Mouse (Mus musculus) kidney, adult 8-10 months (tissue): ENCODE data around the gene Tbx3.
A peak's percentile ranks its signal among the peaks of the same experiment; 100 is the strongest.

Experiments used
- DNase-seq, 2 experiments: peaks; one replicate each; pipeline ENCODE4 v3.0.0; 2022

Tbx3 gene

GRCm38 (mm10) chr5:119681011-119681832, 10.8 kb downstream of the Tbx3 start:
- no peak for DNase-seq

GRCm38 (mm10) chr5:119681833-119682210, 11.4 kb downstream of the Tbx3 start:
- DNase-seq = no peak

GRCm38 (mm10) chr5:119682646-119683515, 12.4 kb downstream of the Tbx3 start:
- DNase-seq = no peak

GRCm38 (mm10) chr5:119683861-119684260, 13.4 kb downstream of the Tbx3 start:
- DNase-seq = no peak

- no peak for DNase-seq
These were observed 14.4 kb downstream of the Tbx3 start for GRCm38 (mm10) chr5:119684701-119685391.

- no peak for DNase-seq
These were observed 15.2 kb downstream of the Tbx3 start for GRCm38 (mm10) chr5:119685446-119686198.

GRCm38 (mm10) chr5:119686199-119686964, 15.9 kb downstream of the Tbx3 start:
- DNase-seq = no peak

GRCm38 (mm10) chr5:119687005-119687855, 16.8 kb downstream of the Tbx3 start:
- DNase-seq = no peak

GRCm38 (mm10) chr5:119687856-119688206, 17.4 kb downstream of the Tbx3 start:
- no peak for DNase-seq

GRCm38 (mm10) chr5:119688306-119688705, 17.8 kb downstream of the Tbx3 start:
- DNase-seq = no peak

GRCm38 (mm10) chr5:119688914-119689420, 18.5 kb downstream of the Tbx3 start:
- no peak for DNase-seq

GRCm38 (mm10) chr5:119689501-119689900, 19.0 kb downstream of the Tbx3 start:
- DNase-seq = no peak

- DNase-seq = peak; percentile 25 to 59
These were observed 20.6 kb downstream of the Tbx3 start for GRCm38 (mm10) chr5:119691075-119691474.

- no peak for DNase-seq
These were observed 22.0 kb downstream of the Tbx3 start for GRCm38 (mm10) chr5:119692425-119692824.

- DNase-seq = no peak
These were observed 24.4 kb downstream of the Tbx3 start for GRCm38 (mm10) chr5:119694914-119695313.

GRCm38 (mm10) chr5:119703031-119703430, 32.6 kb downstream of the Tbx3 start:
- DNase-seq = no peak

GRCm38 (mm10) chr5:119704900-119705299, 34.4 kb downstream of the Tbx3 start:
- DNase-seq = no peak

- no peak for DNase-seq
These were observed 36.0 kb downstream of the Tbx3 start for GRCm38 (mm10) chr5:119706467-119706866.

GRCm38 (mm10) chr5:119708850-119709585, 38.5 kb downstream of the Tbx3 start:
- DNase-seq = no peak
